In genomic region chr6:107442058-107442457, GRCm38 (mm10) we compare ENCODE assay signal across 14 mouse cellular contexts.
"Had no signal": no experiment of that assay in that cellular context is flagged by ENCODE, and none has a peak within 500 bp of the region (broad histone marks: within the 10 kb centered on the region; RNA-seq: fewer than 3 reads in every experiment).

No protein-coding gene starts in this region.

- H3K4me2 ChIP-seq: limb, embryonic 13.5 days; midbrain, embryonic 13.5 days; neural tube, embryonic 13.5 days had no signal

- H3K4me1 ChIP-seq: limb, embryonic 13.5 days; midbrain, embryonic 13.5 days; neural tube, embryonic 13.5 days had no signal

- H3K9ac ChIP-seq: limb, embryonic 13.5 days; liver, embryonic 14.5 days; midbrain, embryonic 13.5 days; neural tube, embryonic 13.5 days had no signal

- ATAC-seq: midbrain, embryonic 13.5 days had no signal

- H3K4me3 ChIP-seq: limb, embryonic 13.5 days; midbrain, embryonic 13.5 days; neural tube, embryonic 13.5 days had no signal

- H3K27ac ChIP-seq: kidney, postnatal 0 days; limb, embryonic 13.5 days; liver, embryonic 14.5 days; midbrain, embryonic 13.5 days; neural tube, embryonic 13.5 days had no signal

- DNase-seq: kidney, postnatal 36 days; layer of hippocampus, adult 9-11 months; layer of hippocampus, postnatal 36 days; lung, adult 18-20 months; retina, postnatal 1 day; right cerebral cortex, postnatal 4 days; spleen, adult 18-20 months; thymus, adult 18-20 months; thymus, postnatal 14 days had no signal

- H3K9me3 ChIP-seq: limb, embryonic 13.5 days; midbrain, embryonic 13.5 days; neural tube, embryonic 13.5 days had no signal

- H3K27me3 ChIP-seq: limb, embryonic 13.5 days; midbrain, embryonic 13.5 days; neural tube, embryonic 13.5 days had no signal

- H3K36me3 ChIP-seq: limb, embryonic 13.5 days; midbrain, embryonic 13.5 days; neural tube, embryonic 13.5 days had no signal
